Mouse (Mus musculus) gonadal fat pad, adult 2 months (tissue): ENCODE data around the gene Lbhd1. TPM values are rescaled to one million over a fixed set of nuclear protein-coding genes. Genes with fewer than 3 reads are reported as not detected.

ENCODE experiments used
- polyA plus RNA-seq: library from polyadenylated mRNA; depleted of rRNA; stranded (reverse); fragments of >200 nt; gene quantifications from 2 replicates; pipeline ENCODE4 v1.2.3, GENCODE M21; 2012; rRNA removed

Gene Lbhd1
- polyA plus RNA-seq, 1 experiment = 3.0 TPM

Other genes with a start within 250 kb of the Lbhd1 start
- 0.12 and 0.25 TPM in 2 replicates for gene Chrm1, start 219.9 kb upstream of the Lbhd1 start, polyA plus RNA-seq
- gene Slc3a2, start 160.4 kb upstream of the Lbhd1 start, polyA plus RNA-seq = 393 and 456 TPM in 2 replicates
- 30.1 and 32.2 TPM in 2 replicates for gene Wdr74, start 147.9 kb upstream of the Lbhd1 start, polyA plus RNA-seq
- gene 1700092M07Rik, start 143.0 kb upstream of the Lbhd1 start, polyA plus RNA-seq = 2.3 and 2.5 TPM in 2 replicates
- 95.3 and 118 TPM in 2 replicates for gene Stx5a, start 142.3 kb upstream of the Lbhd1 start, polyA plus RNA-seq
- 96.6 and 113 TPM in 2 replicates for gene Nxf1, start 126.7 kb upstream of the Lbhd1 start, polyA plus RNA-seq
- gene Tmem223, start 112.7 kb upstream of the Lbhd1 start, polyA plus RNA-seq = 183 and 249 TPM in 2 replicates
- gene Tmem179b, start 109.3 kb upstream of the Lbhd1 start, polyA plus RNA-seq = 112 and 134 TPM in 2 replicates
- gene Taf6l, start 97.3 kb upstream of the Lbhd1 start, polyA plus RNA-seq = 17.4 and 19.6 TPM in 2 replicates
- gene Polr2g, start 85.2 kb upstream of the Lbhd1 start, polyA plus RNA-seq = 88.3 and 105 TPM in 2 replicates
- gene Zbtb3, start 81.2 kb upstream of the Lbhd1 start, polyA plus RNA-seq = 2.4 and 2.9 TPM in 2 replicates
- 22.7 and 23.1 TPM in 2 replicates for gene Ttc9c, start 64.4 kb upstream of the Lbhd1 start, polyA plus RNA-seq
- gene Hnrnpul2, start 63.7 kb upstream of the Lbhd1 start, polyA plus RNA-seq = 19.0 and 35.0 TPM in 2 replicates
- gene AC129217.1, start 54.0 kb upstream of the Lbhd1 start, polyA plus RNA-seq = 0.57 and 9.1 TPM in 2 replicates
- 306 and 363 TPM in 2 replicates for gene Bscl2, start 46.3 kb upstream of the Lbhd1 start, polyA plus RNA-seq
- gene Gng3, start 44.5 kb upstream of the Lbhd1 start, polyA plus RNA-seq = 0.43 and 0.46 TPM in 2 replicates
- gene Lrrn4cl, start 33.0 kb upstream of the Lbhd1 start, polyA plus RNA-seq = 6.9 and 8.7 TPM in 2 replicates
- 88.9 and 91.5 TPM in 2 replicates for gene Ubxn1, start 12.2 kb upstream of the Lbhd1 start, polyA plus RNA-seq
- gene Uqcc3, start 2.8 kb upstream of the Lbhd1 start, polyA plus RNA-seq = 37.9 and 50.6 TPM in 2 replicates
- not detected in 2 replicates for gene Gm49403, start 198 bp downstream of the Lbhd1 start, polyA plus RNA-seq
- 23.6 and 25.6 TPM in 2 replicates for gene 1810009A15Rik, start 5.1 kb downstream of the Lbhd1 start, polyA plus RNA-seq
- gene Gm49416, start 5.2 kb downstream of the Lbhd1 start, polyA plus RNA-seq = not detected in 2 replicates
- gene Ints5, start 9.3 kb downstream of the Lbhd1 start, polyA plus RNA-seq = 18.3 and 18.5 TPM in 2 replicates
- 134 and 150 TPM in 2 replicates for gene Ganab, start 14.3 kb downstream of the Lbhd1 start, polyA plus RNA-seq
- 83.8 and 88.2 TPM in 2 replicates for gene B3gat3, start 36.6 kb downstream of the Lbhd1 start, polyA plus RNA-seq
- gene Rom1, start 45.6 kb downstream of the Lbhd1 start, polyA plus RNA-seq = 9.6 and 11.7 TPM in 2 replicates
- 42.4 and 50.5 TPM in 2 replicates for gene Eml3, start 45.8 kb downstream of the Lbhd1 start, polyA plus RNA-seq
- 21.9 and 35.1 TPM in 2 replicates for gene Mta2, start 58.1 kb downstream of the Lbhd1 start, polyA plus RNA-seq
- gene Tut1, start 70.1 kb downstream of the Lbhd1 start, polyA plus RNA-seq = 19.1 and 20.7 TPM in 2 replicates
- gene Eef1g, start 83.3 kb downstream of the Lbhd1 start, polyA plus RNA-seq = 295 and 302 TPM in 2 replicates
- 53.6 and 56.8 TPM in 2 replicates for gene Ahnak, start 105.6 kb downstream of the Lbhd1 start, polyA plus RNA-seq
- 4.0 and 6.9 TPM in 2 replicates for gene Scgb1a1, start 204.2 kb downstream of the Lbhd1 start, polyA plus RNA-seq